Mouse (Mus musculus) forebrain, embryonic 12.5 days (tissue): Measurements from ENCODE around the gene Snapc5. TPM values are rescaled to one million over a fixed set of nuclear protein-coding genes. Genes with fewer than 3 reads are reported as not detected.
A peak's percentile ranks its signal among the peaks of the same experiment; 100 is the strongest.
"Not testable (repeated sequence)": the region's sequence is repeated elsewhere in the genome, so short reads cannot be mapped to it uniquely, and the experiment has no call there.

Experiments
- ATAC-seq: fragments of 200-750 bp; cut with Nextera tagmentation; 2 replicates; pipeline ENCODE4 v1.8.0; 2017; ENCODE audit warnings: moderate TSS enrichment; ENCODE audit not compliant: low FRiP score
- H3K27ac ChIP-seq: fragments of 300-500 bp; sonication (generic); 2 replicates; pipeline ENCODE4 v1.5.1; 2016; ENCODE audit warnings: mild to moderate bottlenecking
- H3K27me3 ChIP-seq: fragments of 300-500 bp; sonication (generic); 2 replicates; pipeline ENCODE4 v1.6.1; 2016; ENCODE audit warnings: mild to moderate bottlenecking
- H3K36me3 ChIP-seq: fragments of 300-500 bp; sonication (generic); replicated peaks from 2 replicates; pipeline ENCODE4 v1.6.1; 2016; ENCODE audit warnings: mild to moderate bottlenecking
- H3K4me1 ChIP-seq: fragments of 300-500 bp; sonication (generic); 2 replicates; pipeline ENCODE4 v1.6.1; 2016
- H3K4me2 ChIP-seq: fragments of 300-500 bp; sonication (generic); 2 replicates; pipeline ENCODE4 v1.6.1; 2016; ENCODE audit warnings: mild to moderate bottlenecking, moderate library complexity
- H3K4me3 ChIP-seq: fragments of 300-500 bp; sonication (generic); replicated peaks from 2 replicates; pipeline ENCODE4 v1.5.1; 2016; ENCODE audit warnings: mild to moderate bottlenecking
- H3K9ac ChIP-seq: fragments of 300-500 bp; sonication (generic); 2 replicates; pipeline ENCODE4 v1.6.1; 2016; ENCODE audit warnings: mild to moderate bottlenecking
- H3K9me3 ChIP-seq: fragments of 300-500 bp; sonication (generic); 2 replicates; pipeline ENCODE4 v1.6.1; 2016
- WGBS: fragments of 180-500 bp; shearing (Covaris S2); methylation state at CpG from one replicate; pipeline ENCODE4 v1.1.7; 2016; 5-methylcytosine and 5-hydroxymethylcytosine counted together
- polyA plus RNA-seq: library from polyadenylated mRNA; unstranded; fragments of >200 nt; fragmentation: Nextera tagmentation; extraction: Ambion mirVana; gene quantifications from 2 replicates; pipeline ENCODE4 v1.2.1, GENCODE M21; 2016

Snapc5 gene
- polyA plus RNA-seq, result 35.1 and 35.9 TPM in 2 replicates

DNA sequence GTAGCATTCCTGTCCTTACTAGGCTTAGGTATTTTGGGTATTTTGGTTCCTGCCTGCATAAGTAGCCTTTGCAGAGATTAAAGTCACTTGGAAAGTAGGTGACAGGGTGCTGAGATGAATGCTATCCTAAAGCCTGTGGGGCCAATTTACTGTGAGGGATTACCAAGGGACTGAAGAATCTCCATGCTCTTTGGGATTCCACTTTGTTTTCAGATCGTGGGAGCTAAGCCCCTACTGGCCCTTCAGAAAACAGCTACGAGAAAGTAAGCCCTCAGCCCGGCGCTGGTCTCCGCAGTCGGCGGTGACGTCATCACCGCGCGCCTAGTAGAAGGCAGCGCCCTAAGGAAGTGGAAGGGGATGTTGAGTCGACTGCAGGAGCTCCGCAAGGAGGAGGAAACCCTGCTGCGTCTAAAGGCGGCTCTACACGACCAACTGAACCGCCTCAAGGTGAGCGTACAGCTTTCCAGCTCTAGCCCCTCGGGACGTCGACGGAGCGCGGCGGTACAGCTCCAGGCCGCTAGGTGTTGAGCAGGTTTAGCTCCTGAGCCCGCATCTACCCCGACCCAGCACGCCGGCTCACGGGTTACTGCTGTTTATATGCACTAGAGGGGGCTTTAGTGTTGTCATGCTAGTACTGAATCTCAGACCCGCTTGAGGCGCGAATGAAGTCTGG is at the start of gene Snapc5:
TSS of gene Snapc5 (plus strand) at position 301 of the 673 bp plus-strand sequence.
- WGBS, result under 1% methylated on average over 35 of the region's 35 CpGs
- ATAC-seq, result peak; percentile 93
- H3K4me3 ChIP-seq, result peak within 1 kb of the TSS; percentile 67
- peak within 1 kb of the TSS; percentile 61 for H3K9ac ChIP-seq
- no peaks in the 10 kb centered on the region for H3K27me3 ChIP-seq
- H3K4me1 ChIP-seq, result peaks cover 24% of the 10 kb centered on the region
- peak within 1 kb of the TSS; percentile 64 for H3K4me2 ChIP-seq
- H3K27ac ChIP-seq, result peak within 1 kb of the TSS; percentile 83
- H3K9me3 ChIP-seq, result no peaks in the 10 kb centered on the region
- H3K36me3 ChIP-seq, result peaks cover 69% of the 10 kb centered on the region

DNA sequence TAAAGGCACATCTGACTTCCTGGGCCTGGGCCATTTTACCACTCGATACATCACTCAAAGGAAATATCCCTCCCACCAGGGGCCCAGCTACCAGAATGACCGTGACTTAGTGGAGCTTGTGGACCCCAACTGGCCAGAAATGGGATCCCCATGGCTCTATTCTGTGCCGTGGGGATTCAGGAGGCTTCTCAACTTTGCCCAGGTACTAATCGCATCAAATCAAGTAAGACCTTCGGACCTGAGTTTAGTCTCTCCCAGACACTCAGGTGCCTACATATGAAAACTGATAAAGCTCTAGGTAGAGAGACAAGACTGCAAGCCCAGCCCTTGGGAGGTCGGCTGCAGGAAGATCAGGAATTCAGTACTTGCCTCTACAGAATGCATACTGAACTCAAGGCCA is 47.5 kb upstream of the Snapc5 start:
- WGBS, result 84% methylated on average over 6 of the region's 6 CpGs
- Histone ChIP-seq H3K4me1 (no peaks in the 10 kb centered on the region), H3K4me2 (no peak overlapping the region), H3K9ac (no peak overlapping the region), H3K27me3 (no peaks in the 10 kb centered on the region), H3K9me3 (no peaks in the 10 kb centered on the region), H3K36me3 (peaks cover 10% of the 10 kb centered on the region; the same call in 1 of the 2 replicates), H3K27ac (no peak overlapping the region), H3K4me3 (no peak overlapping the region)
- ATAC-seq, result no peak

DNA sequence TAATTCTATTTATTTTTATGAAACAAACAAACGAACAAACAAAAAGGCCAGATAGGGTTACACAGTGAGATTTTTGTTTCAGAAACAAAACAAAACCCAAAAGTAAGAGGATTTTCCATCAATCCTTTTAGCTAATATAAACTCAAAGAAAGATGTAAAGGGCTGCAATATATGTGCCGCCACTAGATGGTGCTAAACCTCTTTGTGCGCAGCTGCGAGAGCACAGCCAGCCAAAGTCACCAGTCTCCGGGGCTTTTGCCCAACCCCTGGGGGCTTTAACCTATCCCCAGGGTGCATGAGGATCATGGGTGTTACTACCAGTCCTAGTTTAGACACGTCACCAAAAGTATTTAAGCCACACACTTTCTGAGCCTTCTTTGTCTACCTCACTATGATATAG is 40.2 kb upstream of the Snapc5 start:
- not testable (repeated sequence) for H3K27ac ChIP-seq, H3K9ac ChIP-seq, ATAC-seq, H3K9me3 ChIP-seq, H3K4me1 ChIP-seq, H3K4me3 ChIP-seq, H3K4me2 ChIP-seq, H3K27me3 ChIP-seq
- H3K36me3 ChIP-seq, result peaks cover 43% of the 10 kb centered on the region
- 9% methylated on average over 6 of the region's 6 CpGs for WGBS

GRCm38 (mm10) chr9:64139879-64140278 is 39.2 kb upstream of the Snapc5 start:
- Histone ChIP-seq H3K9me3 (no peaks in the 10 kb centered on the region), H3K36me3 (peaks cover 49% of the 10 kb centered on the region), H3K27ac (no peak overlapping the region), H3K27me3 (no peaks in the 10 kb centered on the region), H3K4me1 (no peaks in the 10 kb centered on the region), H3K9ac (no peak overlapping the region), H3K4me2 (no peak overlapping the region), H3K4me3 (no peak overlapping the region)
- no peak for ATAC-seq
- WGBS, result 94% methylated on average over 9 of the region's 9 CpGs

DNA sequence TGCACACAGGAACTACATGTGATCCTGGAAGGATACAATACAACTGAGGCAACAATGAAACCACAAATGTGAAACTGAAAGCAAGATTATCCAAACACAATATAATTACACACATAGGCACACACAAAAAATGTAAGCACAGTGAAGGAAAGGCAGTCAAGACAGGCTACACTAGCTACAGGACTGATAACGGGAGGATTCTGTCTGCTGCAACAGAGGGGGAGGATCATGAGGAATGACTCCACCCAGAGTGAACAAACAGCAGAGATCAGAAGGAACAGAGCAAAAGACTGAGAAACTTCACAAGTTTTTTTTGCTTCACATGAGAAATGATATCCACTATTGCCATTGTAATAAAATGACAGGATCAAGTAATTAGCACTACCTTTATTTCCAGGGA is 22.4 kb upstream of the Snapc5 start:
- H3K4me1 ChIP-seq, result no peaks in the 10 kb centered on the region
- H3K4me3 ChIP-seq, result no peak overlapping the region
- H3K9ac ChIP-seq, result no peak overlapping the region
- WGBS, result 97% methylated on average over 1 of the region's 1 CpGs
- H3K4me2 ChIP-seq, result no peak overlapping the region
- no peaks in the 10 kb centered on the region for H3K9me3 ChIP-seq
- ATAC-seq, result no peak
- no peaks in the 10 kb centered on the region for H3K27me3 ChIP-seq
- H3K36me3 ChIP-seq, result peaks cover 65% of the 10 kb centered on the region
- no peak overlapping the region for H3K27ac ChIP-seq

DNA sequence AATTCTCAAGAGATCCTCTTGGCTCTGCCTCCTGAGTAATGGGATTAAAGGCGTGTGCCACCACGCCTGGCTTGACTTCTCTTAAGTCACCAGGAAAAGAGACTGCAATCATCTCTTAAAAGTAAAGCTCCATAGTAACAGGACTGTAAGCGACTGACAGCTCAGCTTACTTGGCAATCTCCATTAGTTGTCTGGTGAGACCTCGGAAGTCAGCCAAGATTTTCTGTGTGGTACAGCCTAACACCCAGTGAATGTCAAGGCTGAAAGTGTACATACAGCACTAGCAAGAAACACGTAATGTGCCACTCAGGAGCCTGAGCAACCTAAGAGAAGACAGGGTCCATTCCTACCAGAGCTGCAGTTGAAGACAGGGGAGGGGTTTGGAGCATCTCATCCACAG is 18.6 kb upstream of the Snapc5 start:
- Histone ChIP-seq H3K4me3 (no peak overlapping the region), H3K36me3 (peaks cover 58% of the 10 kb centered on the region), H3K9ac (no peak overlapping the region), H3K27ac (no peak overlapping the region), H3K4me2 (no peak overlapping the region), H3K9me3 (no peaks in the 10 kb centered on the region), H3K27me3 (no peaks in the 10 kb centered on the region), H3K4me1 (no peaks in the 10 kb centered on the region)
- 93% methylated on average over 5 of the region's 5 CpGs for WGBS
- no peak for ATAC-seq

- not testable (repeated sequence) for H3K4me2 ChIP-seq, H3K4me3 ChIP-seq, H3K9ac ChIP-seq, H3K27ac ChIP-seq, H3K9me3 ChIP-seq, H3K27me3 ChIP-seq, H3K36me3 ChIP-seq, ATAC-seq
- H3K4me1 ChIP-seq, result peaks cover 26% of the 10 kb centered on the region
- WGBS, result 100% methylated on average over 3 of the region's 3 CpGs
These were observed 9.1 kb upstream of the Snapc5 start for GRCm38 (mm10) chr9:64169967-64170366.

DNA sequence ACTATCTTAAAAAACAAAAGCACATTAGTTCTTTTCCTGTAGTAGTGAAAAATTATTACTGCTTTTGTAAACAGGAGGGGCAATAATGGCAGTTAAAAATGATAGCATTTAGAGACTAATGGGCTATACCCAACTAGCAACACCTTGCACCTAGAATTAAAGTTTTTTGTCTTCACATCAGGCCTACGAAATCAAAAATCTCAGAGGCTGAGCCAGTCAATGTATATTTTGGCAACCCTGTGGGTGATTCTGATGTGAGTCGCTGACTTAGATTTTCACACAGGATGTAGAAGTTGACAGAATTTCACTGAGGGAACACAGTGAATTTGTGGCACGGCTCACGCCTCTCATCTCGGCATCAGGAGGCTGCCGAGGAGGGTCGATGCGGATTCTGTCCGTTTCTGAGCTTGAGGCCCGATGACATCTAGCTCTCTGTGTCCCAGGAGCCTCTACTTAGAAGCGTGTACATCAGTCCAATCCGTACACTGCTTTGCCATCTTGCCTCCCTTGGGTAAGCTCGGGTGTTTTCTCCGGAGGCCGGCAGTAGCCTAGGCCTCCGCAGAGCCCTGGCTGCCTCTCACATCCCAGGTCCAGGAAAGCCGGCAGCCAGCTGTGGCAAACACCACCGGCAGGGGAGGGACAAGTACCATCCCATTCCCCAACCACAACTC is 6.8 kb upstream of the Snapc5 start:
- peak overlapping the region; percentile 73 for H3K4me2 ChIP-seq
- peak; percentile 52; the same call in 1 of the 2 replicates for ATAC-seq
- peak overlapping the region; percentile 88 for H3K9ac ChIP-seq
- peak overlapping the region; percentile 88 for H3K4me3 ChIP-seq
- H3K27me3 ChIP-seq, result no peaks in the 10 kb centered on the region
- peaks cover 28% of the 10 kb centered on the region for H3K36me3 ChIP-seq
- H3K27ac ChIP-seq, result peak overlapping the region; percentile 90
- H3K9me3 ChIP-seq, result no peaks in the 10 kb centered on the region
- 4% methylated on average over 18 of the region's 18 CpGs for WGBS
- peaks cover 27% of the 10 kb centered on the region for H3K4me1 ChIP-seq

DNA sequence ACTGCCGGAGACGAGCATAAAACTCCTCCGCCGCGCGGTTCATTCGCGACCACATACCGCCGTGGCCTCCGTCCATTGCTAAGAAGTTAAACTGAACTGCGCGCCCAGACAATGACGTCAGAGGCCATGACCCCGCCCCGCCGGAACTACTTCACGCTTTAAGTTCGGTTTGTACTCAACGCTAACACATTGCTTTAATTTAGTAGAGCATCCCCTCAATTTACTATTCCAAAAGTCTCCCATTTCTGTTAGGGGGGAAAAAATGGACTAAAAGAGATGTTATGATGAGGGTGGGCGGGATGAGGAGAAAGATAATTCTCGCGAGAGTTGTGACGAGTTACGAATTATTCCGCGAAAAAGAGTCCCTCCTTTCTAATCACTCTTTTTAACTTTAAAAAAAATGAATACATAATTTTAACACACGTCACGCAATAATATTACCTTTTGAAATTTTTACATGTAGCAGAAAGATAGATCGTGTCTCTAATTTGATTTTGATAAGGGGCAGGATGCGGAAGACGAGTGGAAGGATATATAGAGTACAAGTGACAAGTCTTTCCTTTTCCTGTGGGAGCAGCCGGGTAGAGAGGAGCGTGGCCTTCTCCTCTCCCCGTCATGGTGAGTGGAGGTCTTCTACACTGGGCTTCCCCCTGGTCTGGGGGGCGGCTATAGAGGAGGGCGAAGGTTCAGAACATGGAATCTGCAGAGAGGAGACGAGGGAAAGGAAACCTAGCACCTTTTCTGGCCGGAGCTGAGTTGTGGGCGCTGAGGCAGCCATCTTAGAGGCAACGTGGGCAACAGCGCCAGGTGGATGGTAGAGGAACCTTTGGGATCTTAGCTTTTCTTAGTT is 6.0 kb upstream of the Snapc5 start, which contains the start of the genes Zwilch and Rpl4:
TSS of gene Zwilch (minus strand) at position 289 of the 850 bp plus-strand sequence.
TSS of gene Rpl4 (plus strand) at position 560 of the 850 bp plus-strand sequence.
- Histone ChIP-seq H3K4me3 (peak within 1 kb of the TSS; percentile 88), H3K4me2 (peak within 1 kb of the TSS; percentile 73)
- WGBS, result under 1% methylated on average over 42 of the region's 42 CpGs

GRCm38 (mm10) chr9:64173666-64174220 is 5.3 kb upstream of the Snapc5 start:
- H3K4me3 ChIP-seq, result peak overlapping the region; percentile 88
- H3K36me3 ChIP-seq, result peaks cover 42% of the 10 kb centered on the region
- H3K4me1 ChIP-seq, result peaks cover 29% of the 10 kb centered on the region
- no peaks in the 10 kb centered on the region for H3K27me3 ChIP-seq
- H3K27ac ChIP-seq, result peak overlapping the region; percentile 73
- H3K9ac ChIP-seq, result peak overlapping the region; percentile 88
- peak overlapping the region; percentile 73 for H3K4me2 ChIP-seq
- no peaks in the 10 kb centered on the region for H3K9me3 ChIP-seq
- under 1% methylated on average over 16 of the region's 16 CpGs for WGBS
- no peak for ATAC-seq

More for the DNA sequence above, 6.0 kb upstream of the Snapc5 start, which contains the start of the genes Zwilch and Rpl4:
- Histone ChIP-seq H3K9me3 (no peaks in the 10 kb centered on the region), H3K4me1 (peaks cover 27% of the 10 kb centered on the region), H3K27me3 (no peaks in the 10 kb centered on the region), H3K9ac (peak within 1 kb of the TSS; percentile 88), H3K36me3 (peaks cover 35% of the 10 kb centered on the region), H3K27ac (peak within 1 kb of the TSS; percentile 90)
- peak; percentile 92 for ATAC-seq

DNA sequence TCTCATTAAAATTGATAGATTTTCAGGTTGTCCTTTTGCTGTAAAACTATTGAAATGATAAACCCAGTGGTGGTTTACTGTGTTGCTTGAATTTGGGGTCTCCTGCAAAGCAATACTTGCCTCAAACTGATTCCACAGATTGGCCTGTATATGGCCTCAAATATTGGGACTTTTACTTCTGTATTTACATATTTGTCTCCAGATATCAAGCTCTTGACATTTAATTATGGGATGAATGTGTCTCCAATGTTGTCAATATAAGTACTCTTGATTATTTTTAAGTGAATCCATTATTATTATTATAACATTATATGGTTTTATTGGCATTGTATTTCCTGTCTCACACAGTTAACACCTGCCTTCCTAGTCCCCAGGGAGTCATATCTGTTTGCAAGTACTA is 4.7 kb upstream of the Snapc5 start:
- H3K9ac ChIP-seq, result peak overlapping the region; percentile 88
- H3K4me2 ChIP-seq, result peak overlapping the region; percentile 73
- ATAC-seq, result no peak
- H3K27ac ChIP-seq, result no peak overlapping the region
- H3K27me3 ChIP-seq, result no peaks in the 10 kb centered on the region
- H3K9me3 ChIP-seq, result no peaks in the 10 kb centered on the region
- H3K36me3 ChIP-seq, result peaks cover 44% of the 10 kb centered on the region
- H3K4me1 ChIP-seq, result peaks cover 32% of the 10 kb centered on the region
- peak overlapping the region; percentile 88 for H3K4me3 ChIP-seq

- ATAC-seq, result no peak
- H3K27ac ChIP-seq, result no peak overlapping the region
- no peaks in the 10 kb centered on the region for H3K9me3 ChIP-seq
- H3K4me1 ChIP-seq, result peaks cover 35% of the 10 kb centered on the region
- H3K27me3 ChIP-seq, result no peaks in the 10 kb centered on the region
- 77% methylated on average over 8 of the region's 8 CpGs for WGBS
- H3K9ac ChIP-seq, result peak overlapping the region; percentile 88; the same call in 1 of the 2 replicates
- H3K4me3 ChIP-seq, result peak overlapping the region; percentile 88
- H3K36me3 ChIP-seq, result peaks cover 44% of the 10 kb centered on the region
- H3K4me2 ChIP-seq, result peak overlapping the region; percentile 73
These were observed 4.3 kb upstream of the Snapc5 start for GRCm38 (mm10) chr9:64174766-64175165.
